Mouse (Mus musculus): ENCODE results near the gene Cipc.

Gene Cipc

DNA sequence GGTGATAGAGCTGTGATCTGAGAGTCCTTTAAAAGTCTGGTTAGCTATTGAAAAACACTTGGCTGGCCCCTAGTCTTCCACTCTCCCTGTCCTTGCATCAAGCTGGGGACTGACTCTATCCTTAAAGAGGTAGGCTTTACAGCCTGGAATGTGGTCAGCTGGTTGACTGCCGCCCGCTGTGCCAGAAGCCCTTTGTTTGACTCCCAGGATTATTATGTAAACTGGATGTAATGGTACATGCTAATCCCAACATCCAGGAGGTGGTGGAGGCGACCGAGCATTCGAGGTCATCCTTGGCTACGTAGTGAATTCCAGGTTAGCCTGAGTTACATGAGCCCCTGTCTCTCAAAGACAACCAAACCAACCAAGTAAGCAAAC, 14.3 kb upstream of the Cipc start:
- peak; percentile 56 for DNase-seq

DNA sequence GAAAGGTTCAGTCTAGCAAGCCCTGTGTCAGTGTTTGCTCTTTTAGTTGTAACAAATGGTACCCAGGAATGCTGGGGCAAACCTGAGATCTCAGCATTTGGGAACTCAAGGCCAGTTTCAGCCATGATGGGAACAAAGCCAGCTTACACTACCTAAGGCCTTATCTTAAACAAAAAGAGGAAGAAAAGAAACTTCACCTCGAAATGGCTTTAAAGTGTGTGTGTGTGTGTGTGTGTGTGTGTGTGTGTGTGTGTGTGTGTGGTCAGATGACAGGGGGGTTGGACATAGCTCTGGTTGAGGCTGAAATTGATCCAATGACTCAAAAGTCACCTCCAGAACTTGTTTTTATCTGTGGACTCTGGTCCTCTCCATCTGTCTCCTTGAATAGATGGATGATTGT, 12.1 kb upstream of the Cipc start:
- DNase-seq = no peak

DNA sequence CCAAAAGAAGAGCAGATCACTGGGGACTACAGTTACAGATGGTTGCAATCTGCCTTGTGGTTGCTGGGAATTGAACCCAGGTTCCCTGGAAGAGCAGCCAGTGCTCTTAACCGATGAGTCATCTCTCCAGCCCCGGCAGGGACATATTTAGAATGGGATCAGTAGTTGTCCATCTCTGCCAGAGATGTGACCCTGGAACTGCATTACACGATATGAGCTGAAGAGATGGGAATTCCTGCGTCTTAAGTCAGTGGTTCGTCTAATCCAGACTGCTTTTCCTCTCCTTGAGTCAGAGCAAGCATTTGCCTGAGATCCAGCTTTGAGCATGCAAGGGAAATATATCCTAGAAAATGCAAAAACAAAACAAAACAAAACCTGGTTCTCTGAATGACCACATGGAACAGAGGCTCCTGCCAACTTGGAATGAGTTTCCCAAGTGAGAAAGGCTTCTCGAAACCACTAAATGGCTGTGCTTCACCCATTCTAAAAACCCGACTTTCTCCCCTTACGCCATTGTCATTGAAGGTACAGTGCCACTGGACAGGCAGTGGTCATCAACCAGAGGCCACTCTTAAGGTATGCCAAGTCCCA, 11.1 kb upstream of the Cipc start:
- DNase-seq = no peak

DNA sequence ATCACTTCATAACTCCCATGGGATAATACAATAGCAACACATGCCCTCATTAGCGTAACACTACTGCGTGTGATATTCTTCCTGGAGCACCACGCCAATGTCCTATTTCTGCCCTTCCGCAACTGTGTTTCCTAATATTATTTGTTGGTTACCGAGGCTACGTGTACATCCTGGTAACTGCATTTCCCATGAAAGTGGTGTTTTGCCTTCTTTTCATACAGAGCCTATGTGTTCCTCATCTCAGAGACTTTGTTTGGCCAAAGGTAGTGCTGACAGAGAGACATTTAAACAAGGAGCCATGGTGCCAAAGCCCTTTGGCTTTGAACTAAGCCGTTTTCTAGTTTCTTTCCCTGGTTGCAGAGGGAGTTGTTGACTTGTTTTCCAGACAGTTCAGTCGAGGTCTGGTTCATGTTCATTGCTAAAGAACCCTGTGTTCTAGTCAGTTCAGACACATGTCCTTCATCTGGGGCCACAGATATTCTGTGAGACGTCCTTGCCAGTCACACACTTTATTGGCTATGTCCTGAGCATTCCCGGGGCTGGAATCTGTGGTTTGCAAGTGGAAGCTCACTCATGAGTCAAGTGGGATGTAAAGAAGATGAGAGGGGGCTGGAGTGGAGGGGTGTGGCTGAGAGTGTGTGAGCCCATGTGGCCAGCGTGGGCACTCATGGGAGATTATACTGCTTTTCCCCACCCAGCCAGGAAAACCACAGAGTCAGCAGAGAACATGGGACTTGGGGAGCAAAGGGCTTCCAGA, 10.1 kb upstream of the Cipc start:
- DNase-seq = no peak

DNA sequence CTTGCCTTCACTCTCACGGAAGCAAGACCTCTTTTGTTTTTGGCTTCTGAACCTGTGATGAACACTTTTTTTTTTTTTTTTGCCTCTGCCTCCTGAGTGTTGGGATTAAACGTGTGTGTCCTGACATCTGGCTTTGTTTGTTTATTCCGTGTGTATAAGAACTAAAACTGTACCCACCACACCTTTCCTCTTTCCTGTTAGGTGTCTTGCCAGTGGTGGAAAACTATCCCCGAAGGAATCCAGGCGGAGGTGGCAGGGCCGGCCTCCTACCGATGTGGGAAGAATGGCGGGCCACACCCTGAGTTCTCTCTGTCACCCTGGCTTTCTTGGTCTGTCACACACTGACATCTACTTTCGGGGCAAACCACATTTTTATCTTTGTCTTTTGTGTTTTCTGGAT, 8.3 kb upstream of the Cipc start:
- DNase-seq = no peak

DNA sequence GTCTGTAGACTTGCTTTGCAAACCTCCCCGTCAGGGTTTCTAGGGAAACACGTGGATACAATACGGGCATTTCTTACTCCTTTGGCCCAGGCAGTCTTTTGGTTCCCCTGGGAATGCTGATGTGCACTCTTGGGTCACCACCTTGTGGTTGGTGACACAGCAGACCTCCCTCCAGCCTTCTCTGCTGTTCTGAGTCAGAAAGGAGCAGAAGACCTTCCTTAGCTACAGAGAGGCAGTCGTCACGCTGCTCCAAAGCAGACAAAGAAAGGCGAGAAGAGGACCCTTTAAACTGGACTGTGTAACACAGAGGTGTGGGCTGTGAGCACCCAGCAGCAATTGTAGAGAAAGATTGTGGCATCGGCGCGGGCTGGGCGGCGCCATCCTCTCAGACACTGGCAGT, 5.7 kb upstream of the Cipc start:
- no peak for DNase-seq

DNA sequence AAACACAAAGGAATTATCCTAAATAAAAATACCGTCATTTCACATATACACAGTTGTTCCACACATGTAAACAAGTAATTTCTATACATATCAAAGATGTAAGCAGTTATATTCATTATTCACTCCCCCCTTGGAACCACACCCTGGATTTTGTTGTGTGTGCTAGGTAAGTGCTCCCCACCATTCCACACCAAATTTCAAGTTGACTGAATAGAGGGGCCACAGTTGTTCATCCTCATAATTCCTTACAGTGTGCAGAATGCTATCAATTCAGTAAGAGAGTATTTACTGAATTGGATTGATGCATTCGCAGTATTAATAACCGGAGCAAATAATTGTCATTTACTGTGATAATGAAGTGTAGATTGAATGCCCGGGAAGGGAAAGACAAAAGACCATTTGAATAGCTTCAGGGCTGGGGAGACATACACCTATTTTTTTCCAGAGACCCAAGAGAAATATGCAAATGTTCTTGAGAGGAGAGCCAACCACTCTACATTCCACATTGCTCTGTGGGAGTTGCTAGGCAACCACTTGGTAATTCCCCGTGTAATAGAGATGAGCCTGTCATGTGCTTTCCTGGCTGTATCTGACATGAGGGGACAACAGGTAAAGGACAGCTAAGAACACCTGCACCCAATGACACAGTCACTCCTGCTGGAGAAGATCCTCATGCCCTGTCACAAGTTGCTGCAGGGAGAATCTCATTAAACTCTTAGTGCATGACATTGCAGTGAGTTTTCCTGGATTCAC, 4.9 kb upstream of the Cipc start:
- DNase-seq = no peak

DNA sequence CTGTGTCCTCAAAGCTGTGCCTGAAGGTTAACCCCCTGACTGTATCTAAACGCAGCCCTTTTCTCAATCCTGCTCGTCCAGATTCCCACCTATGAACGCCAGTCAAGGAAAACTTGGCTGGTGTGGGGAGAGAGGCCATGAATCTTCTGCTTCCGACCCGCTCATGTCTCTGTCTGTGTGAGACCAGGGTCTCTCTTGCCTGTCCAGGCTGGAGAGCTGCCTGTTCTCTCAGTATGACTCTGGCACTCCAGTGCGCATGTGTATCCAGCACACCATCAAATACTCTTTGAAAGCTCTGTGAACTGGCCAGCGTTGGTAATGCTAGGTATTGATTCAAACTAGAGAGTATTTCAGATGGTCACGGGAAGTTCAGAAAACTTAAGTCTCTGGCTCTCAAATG, 3.4 kb upstream of the Cipc start:
- no peak for DNase-seq

DNA sequence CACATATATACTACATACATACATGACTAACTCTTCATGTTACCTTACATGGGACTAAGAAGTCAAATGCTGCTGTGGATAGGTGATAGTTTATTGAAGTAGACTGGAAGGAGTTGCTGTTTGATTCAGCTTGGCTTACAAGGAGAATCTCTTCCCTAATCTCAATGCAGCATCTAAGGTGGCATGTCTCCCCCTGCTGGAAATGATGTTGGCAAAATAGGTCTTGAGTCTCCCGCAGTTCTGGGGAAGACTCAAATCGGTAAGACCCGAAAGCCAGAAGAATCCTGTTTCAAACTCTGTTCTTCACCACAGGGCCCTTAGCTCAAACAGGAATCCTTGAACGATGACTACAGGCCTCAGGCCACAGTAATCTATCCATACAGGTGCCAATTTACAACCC, 1.7 kb upstream of the Cipc start:
- peak; percentile 83 for DNase-seq

DNA sequence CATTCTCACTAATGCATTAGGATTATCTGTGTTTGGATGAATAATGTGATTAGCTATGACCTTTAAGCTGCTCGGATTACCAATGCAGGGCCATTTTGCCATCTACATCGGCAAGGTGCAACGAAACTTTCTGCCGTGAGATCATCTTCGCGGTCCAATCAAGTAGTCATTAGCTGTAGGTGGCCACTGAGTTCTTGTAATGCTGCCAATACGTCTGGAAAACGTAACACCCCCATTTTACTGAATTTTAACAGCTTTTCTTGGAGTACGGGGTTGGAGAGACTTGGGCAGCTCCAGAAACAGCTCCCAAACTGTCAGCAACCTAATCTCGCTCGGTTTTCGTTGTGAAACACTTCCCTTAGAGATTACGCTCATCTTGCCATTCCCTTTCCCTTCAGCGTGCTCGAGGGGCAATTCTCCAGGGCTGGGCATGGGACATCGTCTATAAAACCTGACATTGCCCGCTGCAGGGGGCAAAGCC, 502 bp upstream of the Cipc start:
- no peak for DNase-seq

DNA sequence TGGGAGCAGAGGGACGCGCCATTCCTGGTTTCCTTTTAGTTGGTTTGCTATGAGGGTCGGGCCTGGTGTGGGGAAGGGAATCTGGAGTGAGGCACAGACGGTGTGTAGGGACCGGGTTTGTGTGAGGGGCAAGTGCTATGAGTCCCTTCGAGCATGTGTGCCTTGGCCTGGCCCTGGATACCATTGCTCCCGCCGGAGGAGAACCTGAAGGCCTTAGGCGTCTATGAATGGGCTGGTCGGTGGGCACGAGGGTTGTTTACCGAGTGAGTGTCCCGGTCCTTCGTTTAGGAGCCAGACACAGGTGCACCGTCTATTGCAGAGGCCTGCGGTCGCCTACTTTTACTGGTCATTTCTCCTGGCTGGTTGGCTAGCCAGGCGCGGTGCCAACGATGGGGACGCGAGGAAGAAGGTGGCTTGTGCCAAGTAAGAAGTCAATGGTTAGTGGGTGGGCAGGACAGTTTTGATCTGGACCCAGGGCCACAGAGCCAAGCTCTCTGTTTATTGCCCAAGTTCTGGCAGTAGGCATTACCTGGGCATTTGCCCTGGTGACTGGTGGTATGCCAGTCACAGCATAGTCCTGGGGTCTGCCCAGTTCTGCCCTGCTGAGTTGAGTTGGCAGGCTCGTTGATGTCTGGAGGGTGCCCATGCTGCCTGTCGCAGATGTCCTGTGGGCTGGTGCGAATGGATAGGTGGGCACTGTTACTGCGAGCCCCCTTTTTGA, 998 bp downstream of the Cipc start:
- DNase-seq = peak; percentile 73

DNA sequence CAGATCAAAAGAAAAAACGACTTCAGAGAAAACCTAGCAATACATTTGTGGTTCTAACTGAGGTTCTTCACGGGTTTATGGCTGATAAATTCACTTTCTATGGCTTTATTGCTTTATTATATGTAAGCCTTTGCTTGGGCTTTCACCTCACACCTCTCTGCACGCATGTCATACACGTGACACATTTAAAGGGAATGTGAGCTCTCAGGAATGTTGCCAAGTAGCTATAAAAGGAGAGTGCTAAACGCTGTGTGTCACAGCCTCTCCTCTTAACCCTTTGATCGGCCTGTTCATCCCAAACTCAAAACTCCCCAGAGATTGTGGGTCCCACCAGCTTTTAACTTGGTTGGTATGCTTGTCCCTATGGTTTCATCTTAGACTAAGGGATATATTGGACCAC, 1.8 kb downstream of the Cipc start:
- no peak for DNase-seq

DNA sequence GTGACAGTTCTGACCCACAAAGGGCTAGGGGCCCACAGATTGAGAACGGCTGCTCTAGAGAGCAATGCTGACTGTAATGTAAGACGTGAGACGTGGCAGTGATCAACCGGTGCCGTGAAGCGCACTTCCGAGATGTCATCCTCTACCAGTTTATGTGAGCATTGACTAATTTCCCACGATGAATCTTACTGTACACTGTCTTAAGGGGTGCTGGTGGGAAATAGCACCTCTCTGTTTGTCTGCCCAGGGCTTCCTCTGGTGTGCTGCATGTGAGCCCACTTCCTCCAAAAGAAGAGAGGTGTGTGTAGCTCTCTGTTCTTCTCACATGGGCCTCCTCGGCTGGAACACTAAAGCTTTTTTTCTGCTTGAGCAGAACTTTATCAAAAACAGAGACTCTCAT, 2.7 kb downstream of the Cipc start:
- no peak for DNase-seq

DNA sequence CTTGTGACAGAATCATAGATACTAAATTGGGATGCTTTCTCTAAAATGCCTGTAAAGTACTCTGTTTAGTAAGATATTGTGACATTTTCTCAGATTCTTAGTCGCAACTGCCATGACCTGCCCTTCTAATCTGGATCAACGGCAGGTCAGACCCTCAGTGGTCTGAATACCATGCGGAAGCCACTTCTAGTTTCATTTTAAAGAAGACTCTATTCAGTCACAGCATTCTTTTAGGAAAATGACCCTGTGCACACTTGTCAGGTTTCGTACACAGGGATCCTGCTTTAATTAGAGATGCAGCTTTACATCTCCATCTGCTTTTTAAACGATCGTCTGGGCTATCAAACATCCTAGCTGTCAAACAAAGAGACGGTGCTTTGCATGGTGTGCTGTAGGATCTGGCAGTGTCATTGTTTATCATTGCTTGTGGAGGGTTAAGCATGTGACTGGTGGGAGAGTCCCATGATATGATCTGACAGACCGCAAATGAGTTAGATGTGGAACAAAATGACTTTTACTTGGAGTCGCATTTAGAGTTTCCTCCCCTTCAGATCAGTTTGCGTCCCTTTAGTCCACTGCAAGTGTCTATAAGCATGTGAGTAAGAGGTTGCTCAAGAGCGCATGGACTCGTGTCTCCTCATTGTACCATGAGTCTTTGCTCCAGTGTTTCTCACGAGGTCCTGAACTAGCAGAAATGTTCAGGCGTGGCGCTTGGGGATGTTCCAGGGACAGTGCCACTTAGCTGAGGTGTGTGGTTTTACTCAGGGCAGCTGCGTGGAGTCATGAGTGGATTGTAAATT, 3.5 kb downstream of the Cipc start:
- no peak for DNase-seq

DNA sequence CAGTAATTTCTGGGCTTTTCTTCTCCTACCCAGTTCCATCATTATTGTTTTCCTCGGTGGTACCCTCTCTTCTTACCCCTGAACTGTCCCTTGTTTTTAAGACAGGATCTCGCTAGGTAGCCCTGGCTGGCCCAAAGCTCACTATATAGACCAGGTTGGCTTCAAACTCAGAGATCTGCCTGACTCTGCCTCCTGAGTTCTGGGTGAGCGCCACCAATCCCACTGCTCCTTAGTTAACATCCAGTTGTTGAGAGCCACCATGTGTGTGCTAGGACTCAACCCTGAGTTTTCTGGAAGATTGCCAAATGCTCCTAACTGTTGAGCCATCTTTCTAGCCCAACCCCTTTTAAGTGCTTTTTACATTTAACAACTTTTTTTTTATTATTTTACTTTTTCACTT, 4.1 kb downstream of the Cipc start:
- no peak for DNase-seq

DNA sequence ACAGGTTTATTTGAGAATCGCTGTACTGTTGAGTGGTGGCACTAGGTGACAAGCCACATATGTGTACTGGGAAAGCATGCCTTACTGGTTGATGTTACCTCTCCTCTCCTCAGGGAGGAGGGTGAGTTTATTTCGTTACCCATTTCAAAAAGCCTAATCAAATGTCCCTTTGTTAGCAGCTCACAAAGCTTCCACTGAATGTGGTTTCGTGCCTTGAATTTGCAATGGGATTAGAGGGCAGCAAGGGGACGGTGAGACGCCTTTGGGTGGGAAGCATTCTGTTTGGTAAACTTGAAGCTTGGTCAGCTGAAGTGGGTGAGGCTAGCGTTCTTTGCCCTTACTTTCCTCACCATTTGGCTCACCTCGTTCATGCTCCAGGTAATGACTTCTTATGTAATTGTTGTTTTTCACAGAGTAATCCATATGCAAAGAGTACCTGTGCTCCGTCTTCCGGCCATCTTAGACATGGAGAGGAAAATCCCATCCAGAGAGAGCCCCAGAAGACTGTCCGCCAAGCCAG, 5.5 kb downstream of the Cipc start:
- no peak for DNase-seq

DNA sequence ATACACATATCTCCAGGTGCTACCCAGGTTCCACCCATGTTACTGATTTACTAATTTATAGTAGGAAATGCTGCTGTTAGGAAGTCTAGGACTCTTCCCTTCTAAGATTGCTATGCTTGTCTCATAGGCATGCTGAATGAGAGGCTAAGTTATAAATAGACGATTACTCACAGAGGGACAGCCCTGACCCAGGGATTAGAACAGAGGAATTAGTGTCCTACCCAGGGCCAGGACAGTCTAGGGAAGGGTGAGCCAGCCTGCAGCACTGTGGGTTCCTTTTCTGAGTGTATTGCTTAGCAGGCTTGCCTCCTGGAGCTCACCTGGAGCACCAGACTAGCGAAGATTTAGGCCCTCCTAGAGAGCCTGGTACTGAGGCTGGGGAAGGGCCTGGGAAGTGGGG, 9.1 kb downstream of the Cipc start:
- DNase-seq = no peak

DNA sequence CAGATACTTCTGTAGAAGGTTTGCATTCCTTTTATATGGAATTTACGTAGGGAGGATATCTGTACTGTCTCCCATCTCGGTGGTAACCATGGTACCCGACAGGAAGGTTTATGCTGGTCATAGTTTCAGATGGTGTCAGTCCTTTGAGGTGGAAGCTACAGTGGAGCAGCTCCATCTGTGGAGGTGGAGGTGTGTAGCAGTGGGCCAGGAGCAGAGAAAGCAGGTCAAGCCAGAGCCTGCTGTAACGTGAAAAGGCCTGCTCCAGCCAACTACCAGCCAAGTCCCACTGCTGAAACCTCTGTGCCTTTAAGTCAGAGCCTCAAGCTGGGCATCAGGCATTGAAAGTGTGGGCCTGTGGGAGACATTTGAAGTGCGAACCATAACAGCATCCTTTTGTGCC, 11.7 kb downstream of the Cipc start:
- DNase-seq = no peak

DNA sequence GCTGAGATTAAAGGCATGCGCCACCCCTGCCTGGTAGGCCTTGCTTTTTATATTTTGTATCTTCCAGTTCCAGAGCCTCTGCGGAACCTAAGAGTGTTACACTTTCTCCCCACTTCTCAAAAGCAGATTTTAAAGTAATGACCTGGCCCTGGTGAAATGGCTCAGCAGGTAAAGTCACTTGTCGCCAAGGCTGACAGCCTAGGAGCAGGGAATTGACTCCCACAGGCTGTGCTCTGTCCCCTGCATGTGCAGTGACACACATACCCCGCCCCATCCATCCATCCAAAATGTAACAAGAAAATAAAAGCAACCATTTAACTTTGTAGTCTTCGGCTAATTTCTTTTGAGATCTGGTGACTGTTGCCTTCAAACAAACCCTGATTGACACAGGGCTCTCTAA, 12.8 kb downstream of the Cipc start:
- no peak for DNase-seq

DNA sequence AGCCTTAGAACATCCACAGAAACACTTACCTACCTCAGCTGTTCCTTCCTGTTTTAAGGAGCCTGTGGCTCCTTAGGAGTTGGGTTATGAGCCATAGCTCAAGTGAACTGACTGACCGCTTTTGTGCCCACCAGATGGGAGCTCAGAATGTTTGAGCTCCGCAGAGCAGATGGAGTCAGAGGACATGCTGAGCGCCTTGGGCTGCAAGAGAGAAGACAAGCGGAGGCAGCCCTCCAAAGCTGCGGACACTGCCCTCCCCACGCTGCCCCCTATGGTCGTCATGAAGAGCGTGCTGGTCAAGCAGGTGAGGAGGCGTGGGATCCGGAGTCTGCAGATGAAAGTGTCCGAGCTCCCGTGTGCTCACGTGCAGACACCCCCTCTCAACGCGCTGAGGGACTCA, 13.3 kb downstream of the Cipc start:
- DNase-seq = no peak

DNA sequence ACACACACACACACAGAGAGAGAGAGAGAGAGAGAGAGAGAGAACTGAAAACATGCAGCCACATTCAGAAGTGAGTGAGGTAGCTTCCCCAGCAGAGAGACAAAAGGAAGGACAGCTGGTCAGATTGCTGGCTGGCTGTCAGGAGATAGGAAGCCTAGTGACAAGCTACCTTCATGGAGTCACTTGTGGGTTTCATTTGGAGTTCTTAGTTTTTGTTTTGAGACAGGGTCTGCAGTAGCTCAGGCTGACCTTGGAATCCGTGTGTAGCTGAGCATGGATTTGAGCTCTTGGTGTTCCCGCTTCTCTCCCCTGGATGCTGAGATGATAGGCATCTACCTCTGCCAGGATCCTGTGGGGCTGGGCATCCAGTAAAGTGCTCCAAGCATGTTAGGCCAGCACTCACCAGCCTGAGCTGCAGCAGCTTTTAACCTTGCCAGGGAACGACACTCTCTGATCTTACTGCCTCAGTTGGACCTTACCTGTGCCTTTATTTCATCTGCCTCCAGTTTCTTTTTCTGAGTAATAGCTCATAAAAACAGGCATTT, 14.0 kb downstream of the Cipc start:
- no peak for DNase-seq
